Mouse (Mus musculus): ENCODE measurements at regions not wholly inside any gene's neighbourhood (a gene's known extent, or its start where the extent isn't known, plus 50 kb on each side); places are given as distances from the start of the nearest gene placed in this dataset.

GRCm38 (mm10) chr11:64889335-64890020 lies 89.4 kb upstream of the Elac2 start:
- TF ChIP-seq MAFK (IDR thresholded peaks at IDR 0.05; ENCODE audit: borderline replicate concordance, low read depth, low read length) (no peak), CTCF (IDR thresholded peaks at IDR 0.05 in 2 of 3, conservative IDR thresholded peaks at IDR 0.05 in 1 of 3; ENCODE audit: control insufficient read depth in 1 of 3, insufficient read depth in 1 of 3, low read depth in 2 of 3, low read length in 3 of 3, poor library complexity in 1 of 3, severe bottlenecking in 1 of 3) (no peak), EP300 (IDR thresholded peaks at IDR 0.05; ENCODE audit: low read depth in 1 of 2, low read length in 2 of 2) (no peak), POLR2A (IDR thresholded peaks at IDR 0.05; ENCODE audit: control insufficient read depth in 1 of 2, insufficient read depth in 1 of 2, low read depth in 1 of 2, low read length in 2 of 2, poor library complexity in 1 of 2) (no peak), ZKSCAN1 (IDR thresholded peaks at IDR 0.05; ENCODE audit: low read depth, low read length) (no peak), TCF12 (IDR thresholded peaks at IDR 0.05; ENCODE audit: low read depth, low read length) (no peak), USF1 (IDR thresholded peaks at IDR 0.05; ENCODE audit: low read depth, low read length) (no peak), HCFC1 (IDR thresholded peaks at IDR 0.05; ENCODE audit: low read depth, low read length) (no peak), MEF2A (IDR thresholded peaks at IDR 0.05; ENCODE audit: extremely low read depth, insufficient replicate concordance, low read depth, low read length, poor library complexity, severe bottlenecking) (no peak), GATA1 (IDR thresholded peaks at IDR 0.05; ENCODE audit: low read depth, low read length) (no peak)

Measured in MEL (cell line).